Mouse (Mus musculus) limb, embryonic 10.5 days (tissue): ENCODE results near the gene Syk. TPM values are rescaled to one million over a fixed set of nuclear protein-coding genes. Genes with fewer than 3 reads are reported as not detected.

Experiments used
- DNase-seq: peaks from one replicate; pipeline ENCODE4 v3.0.0-alpha.2; 2017; ENCODE audit warnings: low spot score
- H3K27ac ChIP-seq: fragments of 300-500 bp; sonication (generic); 2 replicates; pipeline ENCODE4 v1.5.1; 2016; ENCODE audit warnings: mild to moderate bottlenecking
- H3K27me3 ChIP-seq: fragments of 300-500 bp; sonication (generic); 2 replicates; pipeline ENCODE4 v1.6.1; 2016; ENCODE audit warnings: low read depth, mild to moderate bottlenecking; ENCODE audit not compliant: poor library complexity, severe bottlenecking
- H3K36me3 ChIP-seq: fragments of 300-500 bp; sonication (generic); 2 replicates; pipeline ENCODE4 v1.6.1; 2016; ENCODE audit warnings: mild to moderate bottlenecking, moderate library complexity
- H3K4me1 ChIP-seq: fragments of 300-500 bp; sonication (generic); 2 replicates; pipeline ENCODE4 v1.6.1; 2016
- H3K4me3 ChIP-seq: fragments of 300-500 bp; sonication (generic); 2 replicates; pipeline ENCODE4 v1.5.1; 2016; ENCODE audit warnings: mild to moderate bottlenecking, moderate library complexity
- H3K9me3 ChIP-seq: fragments of 300-500 bp; sonication (generic); replicated peaks from 2 replicates; pipeline ENCODE4 v1.6.1; 2016; ENCODE audit warnings: mild to moderate bottlenecking
- WGBS: fragments of 180-500 bp; shearing (Covaris S2); methylation state at CpG from one replicate; pipeline ENCODE4 v1.1.7; 2016; 5-methylcytosine and 5-hydroxymethylcytosine counted together
- polyA plus RNA-seq: library from polyadenylated mRNA; unstranded; fragments of >200 nt; fragmentation: Nextera tagmentation; extraction: Ambion mirVana; gene quantifications from 2 replicates; pipeline ENCODE4 v1.2.1, GENCODE M21; 2016

Syk gene
- polyA plus RNA-seq, 1 experiment from 2014 or later: 2.5 TPM

GRCm38 (mm10) chr13:52610463-52610862 lies 27.5 kb downstream of the Syk start:
- Histone ChIP-seq H3K9me3 (no peaks in the 10 kb centered on the region), H3K4me3 (no peak overlapping the region), H3K27ac (no peak overlapping the region), H3K27me3 (no peaks in the 10 kb centered on the region), H3K4me1 (no peaks in the 10 kb centered on the region), H3K36me3 (no peaks in the 10 kb centered on the region)
- no peak for DNase-seq
- WGBS: 91% methylated on average over 7 of the region's 7 CpGs

- H3K36me3 ChIP-seq: no peaks in the 10 kb centered on the region
- no peak overlapping the region for H3K27ac ChIP-seq
- no peak overlapping the region for H3K4me3 ChIP-seq
- H3K9me3 ChIP-seq: no peaks in the 10 kb centered on the region
- no peaks in the 10 kb centered on the region for H3K4me1 ChIP-seq
- WGBS: 78% methylated on average over 3 of the region's 3 CpGs
- H3K27me3 ChIP-seq: no peaks in the 10 kb centered on the region
- no peak for DNase-seq
These were observed 30.3 kb downstream of the Syk start for GRCm38 (mm10) chr13:52613266-52613665.

GRCm38 (mm10) chr13:52615085-52615484 lies 32.1 kb downstream of the Syk start:
- Histone ChIP-seq H3K4me1 (no peaks in the 10 kb centered on the region), H3K4me3 (no peak overlapping the region), H3K27me3 (no peaks in the 10 kb centered on the region), H3K36me3 (no peaks in the 10 kb centered on the region), H3K9me3 (no peaks in the 10 kb centered on the region), H3K27ac (no peak overlapping the region)
- WGBS: 89% methylated on average over 4 of the region's 4 CpGs
- no peak for DNase-seq

GRCm38 (mm10) chr13:52617096-52617714 lies 34.2 kb downstream of the Syk start:
- Histone ChIP-seq H3K27me3 (no peaks in the 10 kb centered on the region), H3K4me3 (no peak overlapping the region), H3K9me3 (no peaks in the 10 kb centered on the region), H3K27ac (no peak overlapping the region), H3K4me1 (no peaks in the 10 kb centered on the region), H3K36me3 (no peaks in the 10 kb centered on the region)
- no peak for DNase-seq
- WGBS: 58% methylated on average over 11 of the region's 11 CpGs

GRCm38 (mm10) chr13:52618592-52618991 lies 35.6 kb downstream of the Syk start:
- H3K9me3 ChIP-seq: no peaks in the 10 kb centered on the region
- H3K27me3 ChIP-seq: no peaks in the 10 kb centered on the region
- H3K36me3 ChIP-seq: no peaks in the 10 kb centered on the region
- 88% methylated on average over 4 of the region's 4 CpGs for WGBS
- no peaks in the 10 kb centered on the region for H3K4me1 ChIP-seq
- DNase-seq: no peak
- no peak overlapping the region for H3K27ac ChIP-seq
- H3K4me3 ChIP-seq: no peak overlapping the region

- H3K27ac ChIP-seq: no peak overlapping the region
- H3K4me1 ChIP-seq: no peaks in the 10 kb centered on the region
- DNase-seq: no peak
- no peaks in the 10 kb centered on the region for H3K36me3 ChIP-seq
- WGBS: 85% methylated on average over 5 of the region's 5 CpGs
- H3K27me3 ChIP-seq: 0 out of 2 replicates have a peak, but pooled peaks cover under 1% of the 10 kb centered on the region
- H3K9me3 ChIP-seq: no peaks in the 10 kb centered on the region
- no peak overlapping the region for H3K4me3 ChIP-seq
These were observed 36.5 kb downstream of the Syk start for GRCm38 (mm10) chr13:52619482-52619881.

- no peaks in the 10 kb centered on the region for H3K4me1 ChIP-seq
- no peaks in the 10 kb centered on the region for H3K9me3 ChIP-seq
- WGBS: 69% methylated on average over 4 of the region's 4 CpGs
- peak; percentile 83 for DNase-seq
- no peak overlapping the region for H3K4me3 ChIP-seq
- no peak overlapping the region for H3K27ac ChIP-seq
- H3K36me3 ChIP-seq: no peaks in the 10 kb centered on the region
- H3K27me3 ChIP-seq: 0 out of 2 replicates have a peak, but pooled peaks cover 6% of the 10 kb centered on the region
These were observed 41.1 kb downstream of the Syk start for GRCm38 (mm10) chr13:52624038-52624437.

- H3K9me3 ChIP-seq: no peaks in the 10 kb centered on the region
- DNase-seq: peak; percentile 70
- no peaks in the 10 kb centered on the region for H3K4me1 ChIP-seq
- no peak overlapping the region for H3K27ac ChIP-seq
- H3K4me3 ChIP-seq: no peak overlapping the region
- 0 out of 2 replicates have a peak, but pooled peaks cover 6% of the 10 kb centered on the region for H3K27me3 ChIP-seq
- 45% methylated on average over 9 of the region's 9 CpGs for WGBS
- H3K36me3 ChIP-seq: no peaks in the 10 kb centered on the region
These were observed 45.6 kb downstream of the Syk start for GRCm38 (mm10) chr13:52628602-52629001.

GRCm38 (mm10) chr13:52631624-52632023 lies 48.7 kb downstream of the Syk start:
- no peak overlapping the region for H3K27ac ChIP-seq
- WGBS: 75% methylated on average over 4 of the region's 4 CpGs
- no peaks in the 10 kb centered on the region for H3K27me3 ChIP-seq
- no peaks in the 10 kb centered on the region for H3K4me1 ChIP-seq
- no peak overlapping the region for H3K4me3 ChIP-seq
- H3K36me3 ChIP-seq: no peaks in the 10 kb centered on the region
- no peaks in the 10 kb centered on the region for H3K9me3 ChIP-seq
- DNase-seq: no peak

- H3K9me3 ChIP-seq: no peaks in the 10 kb centered on the region
- 92% methylated on average over 3 of the region's 3 CpGs for WGBS
- H3K36me3 ChIP-seq: 0 out of 2 replicates have a peak, but pooled peaks cover 2% of the 10 kb centered on the region
- H3K27me3 ChIP-seq: no peaks in the 10 kb centered on the region
- no peak for DNase-seq
- H3K4me3 ChIP-seq: no peak overlapping the region
- no peak overlapping the region for H3K27ac ChIP-seq
- no peaks in the 10 kb centered on the region for H3K4me1 ChIP-seq
These were observed 52.5 kb downstream of the Syk start for GRCm38 (mm10) chr13:52635484-52635883.

- Histone ChIP-seq H3K27ac (no peak overlapping the region), H3K36me3 (0 out of 2 replicates have a peak, but pooled peaks cover 2% of the 10 kb centered on the region), H3K27me3 (no peaks in the 10 kb centered on the region), H3K9me3 (no peaks in the 10 kb centered on the region), H3K4me3 (no peak overlapping the region), H3K4me1 (no peaks in the 10 kb centered on the region)
- 92% methylated on average over 10 of the region's 10 CpGs for WGBS
- no peak for DNase-seq
These were observed 53.3 kb downstream of the Syk start for GRCm38 (mm10) chr13:52636176-52636748.

GRCm38 (mm10) chr13:52646566-52646965 lies 63.6 kb downstream of the Syk start:
- Histone ChIP-seq H3K36me3 (no peaks in the 10 kb centered on the region), H3K4me3 (no peak overlapping the region), H3K4me1 (peaks cover 12% of the 10 kb centered on the region), H3K27me3 (no peaks in the 10 kb centered on the region), H3K27ac (0 out of 2 replicates have a peak overlapping the region, but pooled peaks have one; percentile 1), H3K9me3 (no peaks in the 10 kb centered on the region)
- 61% methylated on average over 3 of the region's 3 CpGs for WGBS
- DNase-seq: no peak

GRCm38 (mm10) chr13:52647996-52648712 lies 65.2 kb downstream of the Syk start:
- WGBS: 79% methylated on average over 11 of the region's 11 CpGs
- Histone ChIP-seq H3K27me3 (no peaks in the 10 kb centered on the region), H3K4me3 (no peak overlapping the region), H3K9me3 (no peaks in the 10 kb centered on the region), H3K4me1 (peaks cover 19% of the 10 kb centered on the region), H3K36me3 (no peaks in the 10 kb centered on the region), H3K27ac (no peak overlapping the region)
- DNase-seq: no peak
